Mouse (Mus musculus) kidney, adult 11 months (tissue): ENCODE results near the gene Tet3.
A peak's percentile ranks its signal among the peaks of the same experiment; 100 is the strongest.

Experiments
- DNase-seq: peaks from one replicate; pipeline ENCODE4 v3.0.0; 2022

The Tet3 gene

GRCm38 (mm10) chr6:83459034-83459644 is at the start of gene Tet3:
Gene Tet3, minus strand, starts transcription at chr6:83459084.
- DNase-seq: no peak

GRCm38 (mm10) chr6:83507168-83507546 is 48.3 kb upstream of the Tet3 start:
- no peak for DNase-seq

GRCm38 (mm10) chr6:83506258-83507167 is 47.6 kb upstream of the Tet3 start, which contains the start of gene Dguok:
Gene Dguok, minus strand, starts transcription at chr6:83506969.
- peak; percentile 98 for DNase-seq

GRCm38 (mm10) chr6:83505554-83505953 is 46.7 kb upstream of the Tet3 start:
- no peak for DNase-seq

- DNase-seq: no peak
Observed at GRCm38 (mm10) chr6:83503361-83503760, 44.5 kb upstream of the Tet3 start.

GRCm38 (mm10) chr6:83502656-83503055 is 43.8 kb upstream of the Tet3 start:
- DNase-seq: no peak

GRCm38 (mm10) chr6:83501524-83502310 is 42.8 kb upstream of the Tet3 start:
- DNase-seq: no peak

GRCm38 (mm10) chr6:83500462-83500861 is 41.6 kb upstream of the Tet3 start:
- DNase-seq: no peak

GRCm38 (mm10) chr6:83499078-83499477 is 40.2 kb upstream of the Tet3 start:
- no peak for DNase-seq

- DNase-seq: peak; percentile 75
Observed at GRCm38 (mm10) chr6:83496753-83497710, 38.1 kb upstream of the Tet3 start.

GRCm38 (mm10) chr6:83496009-83496752 is 37.3 kb upstream of the Tet3 start:
- no peak for DNase-seq

GRCm38 (mm10) chr6:83490622-83491021 is 31.7 kb upstream of the Tet3 start:
- no peak for DNase-seq

- no peak for DNase-seq
Observed at GRCm38 (mm10) chr6:83488200-83488599, 29.3 kb upstream of the Tet3 start.

- no peak for DNase-seq
Observed at GRCm38 (mm10) chr6:83487298-83487697, 28.4 kb upstream of the Tet3 start.

GRCm38 (mm10) chr6:83485854-83486253 is 27.0 kb upstream of the Tet3 start:
- no peak for DNase-seq

- DNase-seq: no peak
Observed at GRCm38 (mm10) chr6:83483776-83484175, 24.9 kb upstream of the Tet3 start.

GRCm38 (mm10) chr6:83482418-83483085 is 23.7 kb upstream of the Tet3 start:
- peak; percentile 55 for DNase-seq

- no peak for DNase-seq
Observed at GRCm38 (mm10) chr6:83480019-83480655, 21.3 kb upstream of the Tet3 start.

GRCm38 (mm10) chr6:83479193-83479592 is 20.3 kb upstream of the Tet3 start:
- DNase-seq: no peak

- no peak for DNase-seq
Observed at GRCm38 (mm10) chr6:83478628-83479027, 19.7 kb upstream of the Tet3 start.
